Mouse (Mus musculus): ENCODE data around the gene Nlrc3. TPM values are rescaled to one million over a fixed set of nuclear protein-coding genes. Genes with fewer than 3 reads are reported as not detected.
"Not testable (repeated sequence)": the region's sequence is repeated elsewhere in the genome, so short reads cannot be mapped to it uniquely, and the experiment has no call there.

Gene Nlrc3
- polyA plus RNA-seq, 1 experiment from 2014 or later = 0.18 TPM

GRCm38 (mm10) chr16:3982173-3982572 is 5.7 kb upstream of the Nlrc3 start:
- Histone ChIP-seq H3K4me1 (replicated peaks) (no peaks in the 10 kb centered on the region), H3K36me3 (replicated peaks) (peaks cover 78% of the 10 kb centered on the region), H3K4me2 (no peak overlapping the region), H3K27me3 (no peaks in the 10 kb centered on the region), H3K9me3 (replicated peaks) (no peaks in the 10 kb centered on the region), H3K9ac (no peak overlapping the region), H3K27ac (replicated peaks) (no peak overlapping the region), H3K4me3 (replicated peaks) (no peak overlapping the region)
- 43% methylated on average over 4 of the region's 4 CpGs for WGBS (ENCODE audit: insufficient replicate concordance)
- ATAC-seq (ENCODE audit: insufficient read depth) = no peak

GRCm38 (mm10) chr16:3976712-3977111 is 280 bp upstream of the Nlrc3 start:
- Histone ChIP-seq H3K36me3 (replicated peaks) (peaks cover 28% of the 10 kb centered on the region), H3K9ac (no peak overlapping the region), H3K27me3 (no peaks in the 10 kb centered on the region), H3K27ac (replicated peaks) (no peak overlapping the region), H3K4me2 (no peak overlapping the region), H3K9me3 (replicated peaks) (no peaks in the 10 kb centered on the region), H3K4me3 (replicated peaks) (no peak overlapping the region), H3K4me1 (replicated peaks) (peaks cover 12% of the 10 kb centered on the region)
- 0 out of 2 replicates have a peak, but pooled peaks have one; percentile 17 for ATAC-seq (ENCODE audit: insufficient read depth)
- WGBS (ENCODE audit: insufficient replicate concordance) = 23% methylated on average over 3 of the region's 3 CpGs

DNA sequence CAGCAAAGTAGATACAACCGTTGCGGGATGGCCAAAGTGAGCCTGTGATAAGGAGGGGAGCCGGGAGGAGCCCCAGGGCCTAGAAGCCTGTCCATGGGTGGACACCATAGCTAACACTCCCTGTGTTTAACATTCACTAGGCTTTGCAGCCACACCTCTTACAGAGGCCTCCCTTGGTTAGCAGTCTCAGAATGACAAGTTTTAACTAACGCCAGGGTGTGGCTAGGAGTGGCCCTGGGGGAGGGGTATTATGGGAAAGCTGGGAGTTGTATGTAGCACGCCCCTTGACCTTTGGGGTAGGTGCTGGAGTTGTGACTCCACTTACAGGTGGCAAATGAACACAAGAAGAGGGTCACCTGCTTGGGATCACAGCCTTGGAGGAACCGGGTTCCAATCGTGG is 774 bp downstream of the Nlrc3 start:
- H3K4me1 ChIP-seq (replicated peaks) = peaks cover 12% of the 10 kb centered on the region
- H3K9ac ChIP-seq = no peak overlapping the region
- no peaks in the 10 kb centered on the region for H3K27me3 ChIP-seq
- no peak overlapping the region for H3K4me2 ChIP-seq
- H3K36me3 ChIP-seq (replicated peaks) = peaks cover 20% of the 10 kb centered on the region
- H3K9me3 ChIP-seq (replicated peaks) = no peaks in the 10 kb centered on the region
- ATAC-seq (ENCODE audit: insufficient read depth) = no peak
- H3K4me3 ChIP-seq (replicated peaks) = no peak overlapping the region
- no peak overlapping the region for H3K27ac ChIP-seq (replicated peaks)
- 47% methylated on average over 7 of the region's 7 CpGs for WGBS (ENCODE audit: insufficient replicate concordance)

GRCm38 (mm10) chr16:3974456-3974855 is 2.0 kb downstream of the Nlrc3 start:
- 81% methylated on average over 19 of the region's 19 CpGs for WGBS (ENCODE audit: insufficient replicate concordance)
- H3K27ac ChIP-seq (replicated peaks); H3K4me3 ChIP-seq (replicated peaks); H3K9ac ChIP-seq; H3K27me3 ChIP-seq; H3K4me2 ChIP-seq; H3K36me3 ChIP-seq (replicated peaks); H3K9me3 ChIP-seq (replicated peaks); ATAC-seq (ENCODE audit: insufficient read depth): not testable (repeated sequence)
- peaks cover 12% of the 10 kb centered on the region for H3K4me1 ChIP-seq (replicated peaks)

DNA sequence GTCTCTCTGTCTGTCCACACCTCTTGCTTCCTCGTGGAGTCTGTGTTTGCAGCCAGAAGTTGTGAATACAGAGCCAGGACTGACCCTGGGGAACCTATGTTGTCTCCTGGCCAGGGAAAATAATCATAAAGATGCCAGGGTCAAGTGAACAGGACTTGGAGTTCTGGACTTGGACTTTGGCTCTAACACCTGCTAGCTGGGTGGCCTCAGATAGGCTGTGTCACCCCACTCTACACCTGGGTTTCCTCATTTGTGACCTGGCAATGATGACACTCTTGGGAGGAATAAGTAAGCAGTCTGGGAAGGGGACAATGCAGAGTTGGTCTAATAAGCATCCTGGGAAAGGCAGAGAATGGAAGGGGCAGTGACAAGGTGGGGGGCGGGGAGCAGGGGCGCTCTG is 10.9 kb downstream of the Nlrc3 start:
- Histone ChIP-seq H3K4me2 (no peak overlapping the region), H3K9ac (no peak overlapping the region), H3K4me1 (replicated peaks) (no peaks in the 10 kb centered on the region), H3K27me3 (no peaks in the 10 kb centered on the region), H3K9me3 (replicated peaks) (no peaks in the 10 kb centered on the region), H3K36me3 (replicated peaks) (no peaks in the 10 kb centered on the region), H3K27ac (replicated peaks) (no peak overlapping the region), H3K4me3 (replicated peaks) (no peak overlapping the region)
- 71% methylated on average over 3 of the region's 3 CpGs for WGBS (ENCODE audit: insufficient replicate concordance)
- ATAC-seq (ENCODE audit: insufficient read depth) = no peak

DNA sequence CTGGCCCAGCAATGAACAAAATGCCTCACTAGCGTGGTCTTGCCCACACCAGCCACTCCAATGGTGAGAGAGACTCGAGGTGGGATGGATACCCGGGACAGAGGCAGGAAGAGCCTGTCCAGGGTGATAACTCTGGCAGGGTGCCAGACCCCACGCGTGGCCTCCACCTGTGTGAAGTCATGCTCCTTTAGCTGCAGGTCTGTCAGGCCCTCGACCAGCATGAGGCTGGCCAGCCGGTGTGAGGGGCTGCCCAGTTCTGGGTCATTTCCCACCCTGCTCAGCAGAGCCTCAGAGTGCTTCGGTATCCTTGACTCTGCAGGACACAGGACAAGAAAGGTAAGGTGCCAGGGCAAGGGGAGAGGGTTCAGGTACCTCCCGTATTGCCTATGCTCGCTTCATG is 11.4 kb downstream of the Nlrc3 start:
- no peak for ATAC-seq (ENCODE audit: insufficient read depth)
- 69% methylated on average over 10 of the region's 10 CpGs for whole genome bisulfite sequencing (ENCODE audit: insufficient replicate concordance)
- no peaks in the 10 kb centered on the region for H3K9me3 ChIP-seq (replicated peaks)
- H3K4me1 ChIP-seq (replicated peaks) = no peaks in the 10 kb centered on the region
- H3K4me2 ChIP-seq = no peak overlapping the region
- H3K27me3 ChIP-seq = no peaks in the 10 kb centered on the region
- H3K4me3 ChIP-seq (replicated peaks) = no peak overlapping the region
- H3K27ac ChIP-seq (replicated peaks) = no peak overlapping the region
- H3K36me3 ChIP-seq (replicated peaks) = no peaks in the 10 kb centered on the region
- no peak overlapping the region for H3K9ac ChIP-seq

DNA sequence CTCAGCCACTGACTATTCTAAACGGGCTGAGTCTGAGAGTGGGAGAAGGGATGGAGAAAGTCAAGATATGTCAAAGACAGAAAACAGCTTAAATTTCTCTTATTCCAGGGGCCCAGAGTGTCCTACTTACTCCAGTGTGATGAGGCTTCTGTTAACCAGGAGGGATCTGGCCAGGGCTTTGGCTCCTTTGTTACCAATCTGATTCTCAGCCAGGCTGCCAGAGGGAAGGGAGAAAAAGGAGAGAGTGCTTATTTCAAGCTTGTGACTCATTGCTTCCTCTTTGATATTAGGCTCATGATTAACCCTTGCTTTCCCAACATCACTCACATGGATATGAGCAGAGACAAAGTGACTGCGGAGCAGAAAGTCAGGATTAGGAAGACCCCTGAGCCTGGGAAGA is 17.2 kb downstream of the Nlrc3 start:
- Histone ChIP-seq H3K4me1 (replicated peaks) (no peaks in the 10 kb centered on the region), H3K9ac (no peak overlapping the region), H3K27me3 (no peaks in the 10 kb centered on the region), H3K4me2 (no peak overlapping the region), H3K36me3 (replicated peaks) (no peaks in the 10 kb centered on the region), H3K9me3 (replicated peaks) (no peaks in the 10 kb centered on the region), H3K4me3 (replicated peaks) (no peak overlapping the region), H3K27ac (replicated peaks) (no peak overlapping the region)
- ATAC-seq (ENCODE audit: insufficient read depth) = no peak
- WGBS (ENCODE audit: insufficient replicate concordance) = 47% methylated on average over 2 of the region's 2 CpGs

DNA sequence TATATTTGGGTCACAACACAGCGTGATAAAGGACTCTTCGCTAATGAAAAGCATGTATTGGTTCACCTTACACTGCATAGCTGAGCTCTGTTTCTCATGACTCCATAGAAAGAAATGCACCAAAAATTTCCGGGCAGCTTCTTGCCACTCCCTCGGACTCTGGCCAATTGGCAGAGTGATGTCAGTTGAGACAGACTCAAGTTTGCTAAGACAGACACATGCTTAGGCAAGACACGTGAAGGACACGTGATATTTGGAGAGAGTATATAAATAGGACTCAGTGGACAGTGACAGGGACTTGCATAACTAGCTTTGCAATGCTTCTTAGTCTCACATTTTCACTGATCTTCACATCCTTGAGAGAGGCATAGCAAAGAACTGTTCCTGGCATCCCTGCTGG is 20.1 kb downstream of the Nlrc3 start:
- ATAC-seq (ENCODE audit: insufficient read depth) = no peak
- Histone ChIP-seq H3K9me3 (replicated peaks) (no peaks in the 10 kb centered on the region), H3K4me2 (no peak overlapping the region), H3K27me3 (no peaks in the 10 kb centered on the region), H3K36me3 (replicated peaks) (no peaks in the 10 kb centered on the region), H3K9ac (no peak overlapping the region), H3K27ac (replicated peaks) (no peak overlapping the region), H3K4me1 (replicated peaks) (no peaks in the 10 kb centered on the region), H3K4me3 (replicated peaks) (no peak overlapping the region)
- 64% methylated on average over 6 of the region's 6 CpGs for WGBS (ENCODE audit: insufficient replicate concordance)

GRCm38 (mm10) chr16:3951141-3951540 is 25.3 kb downstream of the Nlrc3 start:
- no peak overlapping the region for H3K4me2 ChIP-seq
- no peak for ATAC-seq (ENCODE audit: insufficient read depth)
- WGBS (ENCODE audit: insufficient replicate concordance) = 51% methylated on average over 1 of the region's 1 CpGs
- H3K36me3 ChIP-seq (replicated peaks) = no peaks in the 10 kb centered on the region
- H3K9ac ChIP-seq = no peak overlapping the region
- H3K4me1 ChIP-seq (replicated peaks) = no peaks in the 10 kb centered on the region
- no peak overlapping the region for H3K4me3 ChIP-seq (replicated peaks)
- H3K27me3 ChIP-seq = no peaks in the 10 kb centered on the region
- H3K9me3 ChIP-seq (replicated peaks) = no peaks in the 10 kb centered on the region
- no peak overlapping the region for H3K27ac ChIP-seq (replicated peaks)

DNA sequence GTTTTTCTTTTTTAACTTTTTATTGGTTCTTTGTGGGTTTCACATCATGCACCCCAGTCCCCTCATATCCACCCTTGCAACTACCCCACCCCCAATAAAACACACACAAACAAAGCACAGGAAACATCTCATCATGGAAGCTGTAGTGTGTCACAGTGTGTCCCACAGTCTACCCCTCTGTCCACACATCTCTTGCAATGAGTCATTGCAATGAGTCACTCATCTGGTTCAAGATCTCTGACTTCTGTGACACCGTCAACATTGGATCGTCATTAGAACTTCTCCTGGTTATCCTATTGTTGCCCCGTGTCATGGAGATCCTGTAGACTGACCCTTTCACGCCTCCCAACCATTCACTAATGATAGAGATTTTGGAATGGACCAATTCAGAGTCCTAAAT is 41.7 kb downstream of the Nlrc3 start:
- H3K9ac ChIP-seq = no peak overlapping the region
- no peak overlapping the region for H3K27ac ChIP-seq (replicated peaks)
- H3K27me3 ChIP-seq = no peaks in the 10 kb centered on the region
- no peak overlapping the region for H3K4me3 ChIP-seq (replicated peaks)
- H3K4me2 ChIP-seq = no peak overlapping the region
- 73% methylated on average over 4 of the region's 4 CpGs for WGBS (ENCODE audit: insufficient replicate concordance)
- H3K9me3 ChIP-seq (replicated peaks) = no peaks in the 10 kb centered on the region
- ATAC-seq (ENCODE audit: insufficient read depth) = no peak
- H3K36me3 ChIP-seq (replicated peaks) = peaks cover 30% of the 10 kb centered on the region
- 0 out of 2 replicates have a peak, but pooled peaks cover 4% of the 10 kb centered on the region for H3K4me1 ChIP-seq (replicated peaks)

DNA sequence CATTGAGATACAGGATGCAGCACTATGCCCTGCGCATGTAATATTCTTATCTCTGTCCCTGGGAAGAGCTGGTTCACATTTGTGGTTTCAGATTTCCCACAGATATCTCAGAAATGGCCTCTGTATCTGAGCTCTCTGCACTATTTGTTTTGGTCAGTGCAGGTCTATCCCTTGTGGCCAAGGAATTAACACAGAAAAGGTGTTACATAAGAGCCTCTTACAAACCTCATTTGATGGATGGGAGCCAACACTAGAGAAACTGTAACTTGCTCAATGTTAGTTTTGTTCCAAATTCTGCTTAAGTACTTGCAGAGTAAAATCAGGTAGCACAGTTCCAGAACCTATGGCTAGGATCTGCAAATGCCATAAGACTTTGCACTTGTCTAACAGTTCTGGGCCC is 42.3 kb downstream of the Nlrc3 start:
- H3K27ac ChIP-seq (replicated peaks) = no peak overlapping the region
- H3K4me1 ChIP-seq (replicated peaks) = 0 out of 2 replicates have a peak, but pooled peaks cover 4% of the 10 kb centered on the region
- no peak overlapping the region for H3K4me2 ChIP-seq
- no peaks in the 10 kb centered on the region for H3K27me3 ChIP-seq
- H3K36me3 ChIP-seq (replicated peaks) = peaks cover 34% of the 10 kb centered on the region
- no peaks in the 10 kb centered on the region for H3K9me3 ChIP-seq (replicated peaks)
- 50% methylated on average over 1 of the region's 1 CpGs for WGBS (ENCODE audit: insufficient replicate concordance)
- no peak for ATAC-seq (ENCODE audit: insufficient read depth)
- H3K9ac ChIP-seq = no peak overlapping the region
- no peak overlapping the region for H3K4me3 ChIP-seq (replicated peaks)

DNA sequence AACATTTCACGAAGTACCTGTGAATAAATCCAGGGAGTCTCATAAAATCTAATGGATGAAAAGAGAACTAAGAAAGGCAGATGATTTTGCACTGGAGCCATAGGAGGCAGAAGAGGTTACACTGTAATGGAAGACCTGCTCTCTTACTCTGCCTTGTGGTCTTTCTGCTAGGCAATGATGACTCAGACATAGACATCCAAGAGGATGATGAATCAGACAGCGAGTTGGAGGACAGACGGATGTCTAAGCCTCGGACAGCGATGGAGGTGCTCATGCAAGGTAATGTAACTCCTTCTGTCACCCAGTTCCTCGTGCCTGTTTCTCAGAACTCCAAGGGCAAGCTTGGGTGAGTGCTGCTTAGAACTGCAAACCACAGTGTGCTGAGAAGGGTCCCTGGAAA is 42.9 kb downstream of the Nlrc3 start:
- no peak overlapping the region for H3K27ac ChIP-seq (replicated peaks)
- 79% methylated on average over 6 of the region's 6 CpGs for WGBS (ENCODE audit: insufficient replicate concordance)
- H3K27me3 ChIP-seq = no peaks in the 10 kb centered on the region
- H3K4me2 ChIP-seq = no peak overlapping the region
- ATAC-seq (ENCODE audit: insufficient read depth) = no peak
- H3K9me3 ChIP-seq (replicated peaks) = no peaks in the 10 kb centered on the region
- no peak overlapping the region for H3K9ac ChIP-seq
- H3K36me3 ChIP-seq (replicated peaks) = peaks cover 32% of the 10 kb centered on the region
- H3K4me1 ChIP-seq (replicated peaks) = 0 out of 2 replicates have a peak, but pooled peaks cover 4% of the 10 kb centered on the region
- H3K4me3 ChIP-seq (replicated peaks) = no peak overlapping the region

All from liver, embryonic 15.5 days (tissue).